Mouse (Mus musculus) bone marrow, adult 2 months (tissue): ENCODE results near the gene Pds5a. TPM values are rescaled to one million over a fixed set of nuclear protein-coding genes. Genes with fewer than 3 reads are reported as not detected.

Experiments used
- H3K27ac ChIP-seq: fragments of 200-500 bp; 2 replicates; pipeline ENCODE4 v1.5.1; 2012; ENCODE audit warnings: low read depth, mild to moderate bottlenecking, control low read depth, inconsistent platforms, low read length; ENCODE audit not compliant: control insufficient read depth, poor library complexity, insufficient read depth
- H3K4me1 ChIP-seq: fragments of 200-500 bp; 2 replicates; pipeline ENCODE4 v1.6.1; 2011; ENCODE audit warnings: low read length; ENCODE audit not compliant: control insufficient read depth, insufficient read depth
- H3K4me3 ChIP-seq: fragments of 200-500 bp; replicated peaks from 2 replicates; pipeline ENCODE3; 2011; ENCODE audit warnings: mild to moderate bottlenecking, low read depth, low read length, control low read depth; ENCODE audit not compliant: control insufficient read depth
- CTCF ChIP-seq: fragments of 200-500 bp; IDR thresholded peaks from 2 replicates; pipeline ENCODE4 v1.5.1; 2011; ENCODE audit warnings: low read length, control low read depth; ENCODE audit not compliant: control insufficient read depth, insufficient read depth
- POLR2A ChIP-seq: fragments of 200-500 bp; IDR thresholded peaks from 2 replicates; pipeline ENCODE4 v1.6.1; 2011; ENCODE audit warnings: low read depth, mild to moderate bottlenecking, control low read depth, low read length, borderline replicate concordance; ENCODE audit not compliant: control insufficient read depth
- WGBS: fragments of 180-500 bp; shearing (Covaris S2); methylation state at CpG from one replicate; pipeline ENCODE4 v1.1.7; 2018; 5-methylcytosine and 5-hydroxymethylcytosine counted together
- polyA plus RNA-seq: library from polyadenylated mRNA; stranded (reverse); fragments of >200 nt; gene quantifications from 2 replicates; pipeline ENCODE4 v1.2.4, GENCODE M21; 2011; ENCODE audit warnings: low replicate concordance; ENCODE audit not compliant: missing spikeins, insufficient read depth, insufficient read length

Gene Pds5a
- polyA plus RNA-seq, 1 experiment: 72.3 TPM

GRCm38 (mm10) chr5:65561125-65561893 is 136.8 kb downstream of the Pds5a start:
- no peak overlapping the region for H3K27ac ChIP-seq
- 47% methylated on average over 20 of the region's 20 CpGs for WGBS
- TF ChIP-seq CTCF (no peak), POLR2A (no peak)
- no peaks in the 10 kb centered on the region for H3K4me1 ChIP-seq
- no peak overlapping the region for H3K4me3 ChIP-seq

GRCm38 (mm10) chr5:65557109-65557508 is 141.0 kb downstream of the Pds5a start:
- H3K4me1 ChIP-seq: no peaks in the 10 kb centered on the region
- H3K27ac ChIP-seq: no peak overlapping the region
- TF ChIP-seq CTCF (no peak), POLR2A (no peak)
- no peak overlapping the region for H3K4me3 ChIP-seq

Other genes starting within 250 kb of the Pds5a start
- not detected in 2 replicates for gene Gm43552, start 205.4 kb downstream of the Pds5a start, polyA plus RNA-seq
- gene Smim14, start 161.1 kb downstream of the Pds5a start, polyA plus RNA-seq: 58.2 and 62.7 TPM in 2 replicates
- 81.6 and 126 TPM in 2 replicates for gene Ube2k, start 161.0 kb downstream of the Pds5a start, polyA plus RNA-seq
- gene N4bp2, start 65.2 kb upstream of the Pds5a start, polyA plus RNA-seq: 4.3 and 11.2 TPM in 2 replicates
- 12.3 and 18.4 TPM in 2 replicates for gene Rhoh, start 162.9 kb upstream of the Pds5a start, polyA plus RNA-seq
- 2.8 TPM in 1 of 2 replicates, not detected in the other for gene Chrna9, start 236.6 kb upstream of the Pds5a start, polyA plus RNA-seq